Mouse (Mus musculus) megakaryocyte, embryonic 14.5 days (primary cell): ENCODE measurements around the gene Opn3. TPM values are rescaled to one million over a fixed set of nuclear protein-coding genes. Genes with fewer than 3 reads are reported as not detected.
A peak's percentile ranks its signal among the peaks of the same experiment; 100 is the strongest.

ENCODE experiments used
- H3K27me3 ChIP-seq: replicated peaks from 2 replicates; pipeline ENCODE3; 2012; ENCODE audit warnings: inconsistent platforms
- H3K36me3 ChIP-seq: replicated peaks from 2 replicates; pipeline ENCODE3; 2012; ENCODE audit warnings: low read length, inconsistent platforms, mixed read lengths
- H3K4me1 ChIP-seq: 2 replicates; pipeline ENCODE4 v1.6.1; 2012; ENCODE audit warnings: inconsistent platforms
- H3K4me3 ChIP-seq: replicated peaks from 2 replicates; pipeline ENCODE3; 2012; ENCODE audit warnings: moderate library complexity, mild to moderate bottlenecking, inconsistent platforms
- H3K9me3 ChIP-seq: 2 replicates; pipeline ENCODE4 v1.6.1; 2012; ENCODE audit warnings: inconsistent platforms
- FLI1 ChIP-seq: IDR thresholded peaks from 2 replicates; pipeline ENCODE4 v1.6.1; 2012; ENCODE audit warnings: low read length, inconsistent platforms, mixed read lengths
- GATA1 ChIP-seq: IDR thresholded peaks from 3 replicates; pipeline ENCODE4 v1.6.1; 2012; ENCODE audit warnings: mixed read lengths, low read length, inconsistent platforms, borderline replicate concordance
- polyA plus RNA-seq: library from polyadenylated mRNA; stranded (reverse); fragments of >175 nt; gene quantifications from 2 replicates; pipeline ENCODE4 v1.2.3, GENCODE M21; 2012; ENCODE audit warnings: low replicate concordance; ENCODE audit not compliant: insufficient read depth

Gene Opn3
- polyA plus RNA-seq, 1 experiment: 1.0 TPM

GRCm38 (mm10) chr1:175631721-175632221 lies 60.8 kb downstream of the Opn3 start:
- no peak overlapping the region for H3K4me3 ChIP-seq
- no peaks in the 10 kb centered on the region for H3K27me3 ChIP-seq
- H3K36me3 ChIP-seq: no peaks in the 10 kb centered on the region
- peaks cover 19% of the 10 kb centered on the region for H3K4me1 ChIP-seq
- TF ChIP-seq FLI1 (no peak), GATA1 (no peak)
- H3K9me3 ChIP-seq: no peaks in the 10 kb centered on the region

GRCm38 (mm10) chr1:175631080-175631479 lies 61.5 kb downstream of the Opn3 start:
- no peaks in the 10 kb centered on the region for H3K36me3 ChIP-seq
- no peaks in the 10 kb centered on the region for H3K27me3 ChIP-seq
- H3K4me3 ChIP-seq: no peak overlapping the region
- peaks cover 23% of the 10 kb centered on the region for H3K4me1 ChIP-seq
- TF ChIP-seq GATA1 (no peak), FLI1 (no peak)
- H3K9me3 ChIP-seq: no peaks in the 10 kb centered on the region

DNA sequence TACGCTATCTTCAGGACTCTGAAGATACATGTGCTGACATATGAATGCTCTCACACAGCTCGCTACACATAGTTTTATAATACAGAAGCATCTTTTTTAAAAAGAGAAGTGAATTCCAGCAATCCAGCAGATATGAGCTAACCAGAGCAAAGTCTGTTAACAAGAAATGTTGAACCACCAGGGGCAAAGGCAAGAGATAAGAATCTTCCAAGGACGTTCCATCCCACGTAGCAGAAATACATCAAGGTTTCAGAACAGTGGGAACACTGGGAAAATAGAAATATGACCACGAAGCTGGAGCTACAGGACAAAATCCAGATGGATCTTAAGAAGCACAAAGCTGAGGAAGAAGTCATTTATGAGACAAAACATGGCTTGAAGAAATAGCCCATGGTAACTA lies 62.2 kb downstream of the Opn3 start:
- Histone ChIP-seq H3K36me3 (no peaks in the 10 kb centered on the region), H3K9me3 (no peaks in the 10 kb centered on the region), H3K4me3 (no peak overlapping the region), H3K27me3 (no peaks in the 10 kb centered on the region), H3K4me1 (peaks cover 26% of the 10 kb centered on the region)
- TF ChIP-seq FLI1 (no peak), GATA1 (no peak)

DNA sequence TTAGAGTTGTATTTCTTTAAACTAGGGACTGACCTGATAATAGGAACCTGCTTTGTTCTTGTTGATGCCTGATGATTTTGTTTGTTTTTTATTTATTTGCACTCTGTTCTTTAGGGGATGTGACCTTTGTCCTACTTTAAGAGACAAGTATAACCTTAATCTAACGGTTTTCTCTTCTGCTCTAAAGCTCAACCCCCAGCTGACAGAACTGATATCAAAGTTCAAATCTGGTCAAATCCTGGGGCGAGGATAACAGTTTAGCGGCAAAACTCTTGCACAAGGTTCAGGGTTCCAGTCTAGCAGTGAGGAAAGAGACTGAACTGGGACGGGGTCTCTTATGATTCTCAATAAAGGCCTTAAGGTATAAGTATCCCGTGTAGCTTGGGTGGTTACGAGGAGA lies 63.3 kb downstream of the Opn3 start:
- Histone ChIP-seq H3K4me1 (peaks cover 35% of the 10 kb centered on the region), H3K4me3 (no peak overlapping the region), H3K27me3 (no peaks in the 10 kb centered on the region), H3K9me3 (no peaks in the 10 kb centered on the region), H3K36me3 (no peaks in the 10 kb centered on the region)
- TF ChIP-seq GATA1 (no peak), FLI1 (no peak)

GRCm38 (mm10) chr1:175625990-175626692 lies 66.4 kb downstream of the Opn3 start:
- Histone ChIP-seq H3K4me1 (peaks cover 51% of the 10 kb centered on the region), H3K4me3 (peak overlapping the region; percentile 95), H3K9me3 (no peaks in the 10 kb centered on the region), H3K27me3 (no peaks in the 10 kb centered on the region), H3K36me3 (peaks cover 5% of the 10 kb centered on the region)
- TF ChIP-seq FLI1: no peak
- no peak for TF ChIP-seq GATA1

DNA sequence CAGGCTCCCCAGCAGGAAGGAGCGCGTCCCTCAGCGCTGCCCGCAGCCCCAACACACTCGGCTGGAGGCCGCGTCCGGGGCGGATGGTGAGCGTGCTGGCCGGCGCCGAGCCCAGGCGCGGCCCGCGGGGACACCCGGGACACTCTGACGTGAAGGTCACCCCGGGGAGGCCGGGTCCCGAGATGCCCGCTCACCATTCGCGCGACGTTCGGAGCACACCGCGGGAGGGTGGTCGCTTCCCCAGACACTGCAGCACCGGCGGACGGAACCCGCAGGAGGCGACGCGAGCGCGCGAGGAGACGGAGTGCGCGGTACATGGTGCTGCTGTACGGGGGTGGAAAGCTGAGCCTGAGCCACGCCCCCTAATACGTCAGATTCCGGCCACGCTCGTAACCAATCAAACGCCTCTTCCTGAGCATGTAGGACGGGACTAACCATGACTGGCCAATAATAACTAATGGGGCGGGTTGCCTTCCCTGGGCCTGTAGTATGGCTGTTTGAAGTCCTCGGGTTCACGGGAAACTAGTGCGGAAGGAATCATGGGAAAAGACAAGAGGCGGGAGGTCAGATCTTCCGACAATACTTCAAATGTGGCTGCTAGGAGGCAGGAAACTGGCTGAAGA lies 67.2 kb downstream of the Opn3 start, which contains the start of gene Fh1:
Fh1 (minus strand) TSS at position 379 of the 623 bp plus-strand sequence.
- Histone ChIP-seq H3K4me3 (peak within 1 kb of the TSS; percentile 95), H3K4me1 (peaks cover 53% of the 10 kb centered on the region), H3K36me3 (peaks cover 10% of the 10 kb centered on the region), H3K9me3 (no peaks in the 10 kb centered on the region), H3K27me3 (no peaks in the 10 kb centered on the region)
- no peak for TF ChIP-seq GATA1
- TF ChIP-seq FLI1: no peak

GRCm38 (mm10) chr1:175623656-175624055 lies 68.9 kb downstream of the Opn3 start:
- H3K36me3 ChIP-seq: peaks cover 26% of the 10 kb centered on the region
- H3K4me1 ChIP-seq: peaks cover 61% of the 10 kb centered on the region
- H3K27me3 ChIP-seq: no peaks in the 10 kb centered on the region
- peak overlapping the region; percentile 65 for H3K4me3 ChIP-seq
- no peaks in the 10 kb centered on the region for H3K9me3 ChIP-seq
- no peak for TF ChIP-seq GATA1
- no peak for TF ChIP-seq FLI1

DNA sequence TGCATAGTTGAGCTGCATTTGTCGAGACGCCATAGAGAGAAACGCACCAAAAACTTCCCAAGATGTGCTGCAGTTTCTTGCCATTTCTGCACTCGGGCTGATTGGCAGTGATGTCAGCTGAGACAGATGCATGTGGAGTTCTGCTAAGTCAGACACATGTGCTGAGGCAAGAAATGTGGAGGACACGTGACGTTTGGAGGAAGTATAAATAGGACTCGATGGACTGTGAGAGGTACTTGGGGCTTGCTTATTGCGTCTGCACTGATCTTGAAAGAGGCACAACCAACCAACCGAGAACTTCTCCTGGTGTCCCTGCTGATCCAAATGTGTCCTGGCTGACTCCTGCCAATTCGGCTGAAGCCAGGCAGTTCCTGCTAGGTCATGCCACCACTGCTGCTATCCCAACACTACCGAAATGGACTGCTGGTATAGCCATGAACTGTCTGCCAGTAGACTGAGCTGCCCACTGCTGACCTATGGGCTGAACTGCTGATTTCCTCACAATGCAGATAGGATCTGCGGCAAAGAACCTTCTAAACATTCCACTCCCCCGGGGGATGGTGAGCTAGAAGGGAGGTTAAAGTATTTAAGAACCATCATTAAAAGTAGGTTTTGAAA lies 72.7 kb downstream of the Opn3 start, which contains the start of gene Kmo:
Kmo (plus strand) TSS at position 568 of the 618 bp plus-strand sequence.
- Histone ChIP-seq H3K4me3 (no peak within 1 kb of the TSS), H3K27me3 (no peaks in the 10 kb centered on the region), H3K4me1 (peaks cover 46% of the 10 kb centered on the region), H3K9me3 (no peaks in the 10 kb centered on the region), H3K36me3 (peaks cover 63% of the 10 kb centered on the region)
- TF ChIP-seq FLI1: no peak
- no peak for TF ChIP-seq GATA1

GRCm38 (mm10) chr1:175614992-175615391 lies 77.6 kb downstream of the Opn3 start:
- Histone ChIP-seq H3K4me1 (peaks cover 5% of the 10 kb centered on the region), H3K36me3 (peaks cover 95% of the 10 kb centered on the region), H3K4me3 (no peak overlapping the region), H3K9me3 (no peaks in the 10 kb centered on the region), H3K27me3 (no peaks in the 10 kb centered on the region)
- TF ChIP-seq FLI1 (no peak), GATA1 (no peak)

Other genes with a start within 250 kb of the Opn3 start
- gene Rgs7, start 200.3 kb downstream of the Opn3 start, polyA plus RNA-seq: not detected in 2 replicates
- gene Kmo, start 72.4 kb downstream of the Opn3 start, polyA plus RNA-seq: not detected in 2 replicates
- 4.6 and 10.4 TPM in 2 replicates for gene Fh1, start 67.1 kb downstream of the Opn3 start, polyA plus RNA-seq
- gene Chml, start 125 bp upstream of the Opn3 start, polyA plus RNA-seq: 7.5 and 28.0 TPM in 2 replicates
- not detected in 2 replicates for gene Wdr64, start 5.8 kb upstream of the Opn3 start, polyA plus RNA-seq
- gene Exo1, start 187.8 kb upstream of the Opn3 start, polyA plus RNA-seq: 0.58 TPM in 1 of 2 replicates, not detected in the other
- gene Gm38100, start 227.6 kb upstream of the Opn3 start, polyA plus RNA-seq: 0.11 TPM in 1 of 2 replicates, not detected in the other